Mouse (Mus musculus): Measurements from ENCODE around the gene Mcm7. TPM values are rescaled to one million over a fixed set of nuclear protein-coding genes. Genes with fewer than 3 reads are reported as not detected.

The Mcm7 gene
- polyA plus RNA-seq, 1 experiment from 2014 or later, result 71.6 TPM

GRCm38 (mm10) chr5:138160842-138161665 is 11.2 kb downstream of the Mcm7 start, which contains the start of gene Cops6:
Cops6 (plus strand) TSS chr5:138161071.
- H3K4me3 ChIP-seq (replicated peaks; ENCODE audit: low read length), result peak within 1 kb of the TSS; percentile 64
- WGBS, result 1% methylated on average over 42 of the region's 42 CpGs
- no peaks in the 10 kb centered on the region for H3K9me3 ChIP-seq (ENCODE audit: control insufficient read depth, low read length)

GRCm38 (mm10) chr5:138160224-138160762 is 11.9 kb downstream of the Mcm7 start:
- no peak for ATAC-seq (ENCODE audit: low FRiP score)
- 71% methylated on average over 7 of the region's 7 CpGs for WGBS
- H3K9me3 ChIP-seq (ENCODE audit: control insufficient read depth, low read length), result no peaks in the 10 kb centered on the region

More at GRCm38 (mm10) chr5:138160842-138161665, 11.2 kb downstream of the Mcm7 start, which contains the start of gene Cops6:
- H3K36me3 ChIP-seq (replicated peaks; ENCODE audit: control insufficient read depth, insufficient read depth), result peaks cover 38% of the 10 kb centered on the region
- H3K27ac ChIP-seq, result peak within 1 kb of the TSS; percentile 80
- peak within 1 kb of the TSS; percentile 80 for H3K9ac ChIP-seq
- H3K4me1 ChIP-seq (replicated peaks; ENCODE audit: control insufficient read depth, insufficient read depth, low read length), result peaks cover 12% of the 10 kb centered on the region
- DNase-seq (ENCODE audit: low spot score), result peak; percentile 91
- peak within 1 kb of the TSS; percentile 78 for H3K4me2 ChIP-seq (replicated peaks)
- H3K27me3 ChIP-seq (ENCODE audit: control insufficient read depth, insufficient read depth, low read length), result no peaks in the 10 kb centered on the region
- ATAC-seq (ENCODE audit: low FRiP score), result peak; percentile 95

GRCm38 (mm10) chr5:138155443-138155976 is 16.7 kb downstream of the Mcm7 start, which contains the start of gene Zfp113:
Zfp113 (minus strand) TSS chr5:138155744.
- ATAC-seq (ENCODE audit: low FRiP score), result peak; percentile 96
- Histone ChIP-seq H3K9me3 (ENCODE audit: control insufficient read depth, low read length) (no peaks in the 10 kb centered on the region), H3K27me3 (ENCODE audit: control insufficient read depth, insufficient read depth, low read length) (no peaks in the 10 kb centered on the region), H3K36me3 (replicated peaks; ENCODE audit: control insufficient read depth, insufficient read depth) (peaks cover 23% of the 10 kb centered on the region), H3K27ac (peak within 1 kb of the TSS; percentile 97), H3K4me2 (replicated peaks) (peak within 1 kb of the TSS; percentile 89), H3K4me3 (replicated peaks; ENCODE audit: low read length) (peak within 1 kb of the TSS; percentile 74), H3K9ac (peak within 1 kb of the TSS; percentile 98), H3K4me1 (replicated peaks; ENCODE audit: control insufficient read depth, insufficient read depth, low read length) (peaks cover 10% of the 10 kb centered on the region)
- peak; percentile 95 for DNase-seq (ENCODE audit: low spot score)
- under 1% methylated on average over 31 of the region's 31 CpGs for WGBS

More at GRCm38 (mm10) chr5:138160224-138160762, 11.9 kb downstream of the Mcm7 start:
- Histone ChIP-seq H3K27ac (peak overlapping the region; percentile 80; the same call in 1 of the 2 replicates), H3K36me3 (replicated peaks; ENCODE audit: control insufficient read depth, insufficient read depth) (peaks cover 31% of the 10 kb centered on the region), H3K9ac (peak overlapping the region; percentile 80), H3K4me1 (replicated peaks; ENCODE audit: control insufficient read depth, insufficient read depth, low read length) (peaks cover 12% of the 10 kb centered on the region), H3K4me3 (replicated peaks; ENCODE audit: low read length) (peak overlapping the region; percentile 64), H3K27me3 (ENCODE audit: control insufficient read depth, insufficient read depth, low read length) (no peaks in the 10 kb centered on the region), H3K4me2 (replicated peaks) (peak overlapping the region; percentile 78)
- no peak for DNase-seq (ENCODE audit: low spot score)

GRCm38 (mm10) chr5:138154390-138154789 is 17.8 kb downstream of the Mcm7 start:
- WGBS, result 89% methylated on average over 3 of the region's 3 CpGs
- H3K27me3 ChIP-seq (ENCODE audit: control insufficient read depth, insufficient read depth, low read length), result no peaks in the 10 kb centered on the region
- H3K4me3 ChIP-seq (replicated peaks; ENCODE audit: low read length), result peak overlapping the region; percentile 74
- peaks cover 27% of the 10 kb centered on the region for H3K36me3 ChIP-seq (replicated peaks; ENCODE audit: control insufficient read depth, insufficient read depth)
- peaks cover 10% of the 10 kb centered on the region for H3K4me1 ChIP-seq (replicated peaks; ENCODE audit: control insufficient read depth, insufficient read depth, low read length)
- peak overlapping the region; percentile 89 for H3K4me2 ChIP-seq (replicated peaks)
- no peak for DNase-seq (ENCODE audit: low spot score)
- H3K9me3 ChIP-seq (ENCODE audit: control insufficient read depth, low read length), result no peaks in the 10 kb centered on the region
- ATAC-seq (ENCODE audit: low FRiP score), result no peak
- peak overlapping the region; percentile 98 for H3K9ac ChIP-seq
- peak overlapping the region; percentile 97; the same call in 1 of the 2 replicates for H3K27ac ChIP-seq

- H3K27me3 ChIP-seq (ENCODE audit: control insufficient read depth, insufficient read depth, low read length), result no peaks in the 10 kb centered on the region
- H3K9ac ChIP-seq, result no peak overlapping the region
- H3K9me3 ChIP-seq (ENCODE audit: control insufficient read depth, low read length), result no peaks in the 10 kb centered on the region
- H3K4me2 ChIP-seq (replicated peaks), result no peak overlapping the region
- no peak overlapping the region for H3K4me3 ChIP-seq (replicated peaks; ENCODE audit: low read length)
- ATAC-seq (ENCODE audit: low FRiP score), result no peak
- DNase-seq (ENCODE audit: low spot score), result no peak
- H3K27ac ChIP-seq, result no peak overlapping the region
- H3K36me3 ChIP-seq (replicated peaks; ENCODE audit: control insufficient read depth, insufficient read depth), result peaks cover 55% of the 10 kb centered on the region
- H3K4me1 ChIP-seq (replicated peaks; ENCODE audit: control insufficient read depth, insufficient read depth, low read length), result no peaks in the 10 kb centered on the region
- 88% methylated on average over 4 of the region's 4 CpGs for WGBS
Measured at GRCm38 (mm10) chr5:138138585-138138984, 33.6 kb downstream of the Mcm7 start.

GRCm38 (mm10) chr5:138137935-138138549 is 34.2 kb downstream of the Mcm7 start:
- Histone ChIP-seq H3K4me3 (replicated peaks; ENCODE audit: low read length) (no peak overlapping the region), H3K4me1 (replicated peaks; ENCODE audit: control insufficient read depth, insufficient read depth, low read length) (no peaks in the 10 kb centered on the region), H3K36me3 (replicated peaks; ENCODE audit: control insufficient read depth, insufficient read depth) (peaks cover 55% of the 10 kb centered on the region), H3K9ac (no peak overlapping the region), H3K4me2 (replicated peaks) (no peak overlapping the region), H3K27me3 (ENCODE audit: control insufficient read depth, insufficient read depth, low read length) (no peaks in the 10 kb centered on the region), H3K27ac (no peak overlapping the region), H3K9me3 (ENCODE audit: control insufficient read depth, low read length) (no peaks in the 10 kb centered on the region)
- WGBS, result 64% methylated on average over 8 of the region's 8 CpGs
- peak; percentile 84 for DNase-seq (ENCODE audit: low spot score)
- no peak for ATAC-seq (ENCODE audit: low FRiP score)

GRCm38 (mm10) chr5:138137257-138137656 is 35.0 kb downstream of the Mcm7 start:
- Histone ChIP-seq H3K36me3 (replicated peaks; ENCODE audit: control insufficient read depth, insufficient read depth) (peaks cover 57% of the 10 kb centered on the region), H3K9ac (no peak overlapping the region), H3K4me2 (replicated peaks) (no peak overlapping the region), H3K4me3 (replicated peaks; ENCODE audit: low read length) (no peak overlapping the region), H3K27me3 (ENCODE audit: control insufficient read depth, insufficient read depth, low read length) (no peaks in the 10 kb centered on the region), H3K27ac (no peak overlapping the region), H3K9me3 (ENCODE audit: control insufficient read depth, low read length) (no peaks in the 10 kb centered on the region), H3K4me1 (replicated peaks; ENCODE audit: control insufficient read depth, insufficient read depth, low read length) (no peaks in the 10 kb centered on the region)
- DNase-seq (ENCODE audit: low spot score) (no peak), ATAC-seq (ENCODE audit: low FRiP score) (no peak)
- 85% methylated on average over 4 of the region's 4 CpGs for WGBS

GRCm38 (mm10) chr5:138132425-138133064 is 39.7 kb downstream of the Mcm7 start:
- no peaks in the 10 kb centered on the region for H3K27me3 ChIP-seq (ENCODE audit: control insufficient read depth, insufficient read depth, low read length)
- no peak for ATAC-seq (ENCODE audit: low FRiP score)
- H3K4me2 ChIP-seq (replicated peaks), result no peak overlapping the region
- H3K4me1 ChIP-seq (replicated peaks; ENCODE audit: control insufficient read depth, insufficient read depth, low read length), result no peaks in the 10 kb centered on the region
- 94% methylated on average over 5 of the region's 5 CpGs for WGBS
- H3K9me3 ChIP-seq (ENCODE audit: control insufficient read depth, low read length), result no peaks in the 10 kb centered on the region
- no peak for DNase-seq (ENCODE audit: low spot score)
- no peak overlapping the region for H3K27ac ChIP-seq
- H3K4me3 ChIP-seq (replicated peaks; ENCODE audit: low read length), result no peak overlapping the region
- H3K9ac ChIP-seq, result no peak overlapping the region
- peaks cover 86% of the 10 kb centered on the region for H3K36me3 ChIP-seq (replicated peaks; ENCODE audit: control insufficient read depth, insufficient read depth)

All from hindbrain, embryonic 14.5 days (tissue).